Mouse (Mus musculus): Measurements from ENCODE around the gene Syt16.

GRCm38 (mm10) chr12:74089342-74090131, 92.1 kb downstream of the Syt16 start:
- no peak for TF ChIP-seq CTCF (conservative IDR thresholded peaks at IDR 0.05; ENCODE audit: insufficient read depth, insufficient read length, low read depth, low read length)
- TF ChIP-seq POLR2A (IDR thresholded peaks at IDR 0.05; ENCODE audit: low read depth, low read length), result no peak

Measured in kidney, adult 2 months (tissue).